Mouse (Mus musculus) cerebellum, adult 9-11 months (tissue): Measurements from ENCODE around the gene Gm3149.
"Not testable (repeated sequence)": the region's sequence is repeated elsewhere in the genome, so short reads cannot be mapped to it uniquely, and the experiment has no call there.

Source experiments
- DNase-seq: peaks from one replicate; pipeline ENCODE4 v3.0.0; 2022

The Gm3149 gene

GRCm38 (mm10) chr14:4316983-4317382, at the start of gene Gm3149:
Gene Gm3149, plus strand, starts transcription at chr14:4317283.
- DNase-seq = not testable (repeated sequence)

GRCm38 (mm10) chr14:4269238-4269950, 47.7 kb upstream of the Gm3149 start:
- DNase-seq = not testable (repeated sequence)

DNA sequence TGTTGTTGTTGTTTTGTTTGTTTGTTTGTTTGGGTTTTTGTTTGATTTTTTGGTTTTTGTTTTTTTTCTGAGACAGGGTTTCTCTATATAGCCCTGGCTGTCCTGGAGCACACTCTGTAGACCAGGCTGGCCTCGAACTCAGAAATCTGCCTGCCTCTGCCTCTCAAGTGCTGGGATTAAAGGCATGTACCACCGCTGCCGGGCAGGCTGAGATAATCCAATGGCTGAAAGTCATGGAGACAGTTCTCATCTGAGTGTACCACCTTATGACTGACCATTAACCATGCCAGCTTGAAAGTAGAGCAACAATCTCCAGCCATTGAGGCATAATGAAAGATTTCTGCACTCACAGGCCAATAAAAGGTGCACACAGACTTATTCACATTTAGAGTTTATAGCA, 37.3 kb upstream of the Gm3149 start:
- DNase-seq = not testable (repeated sequence)

- not testable (repeated sequence) for DNase-seq
These were observed 17.5 kb downstream of the Gm3149 start, which contains the start of gene 2610042L04Rik for GRCm38 (mm10) chr14:4334476-4335080. Gene 2610042L04Rik, plus strand, starts transcription at chr14:4334763.

DNA sequence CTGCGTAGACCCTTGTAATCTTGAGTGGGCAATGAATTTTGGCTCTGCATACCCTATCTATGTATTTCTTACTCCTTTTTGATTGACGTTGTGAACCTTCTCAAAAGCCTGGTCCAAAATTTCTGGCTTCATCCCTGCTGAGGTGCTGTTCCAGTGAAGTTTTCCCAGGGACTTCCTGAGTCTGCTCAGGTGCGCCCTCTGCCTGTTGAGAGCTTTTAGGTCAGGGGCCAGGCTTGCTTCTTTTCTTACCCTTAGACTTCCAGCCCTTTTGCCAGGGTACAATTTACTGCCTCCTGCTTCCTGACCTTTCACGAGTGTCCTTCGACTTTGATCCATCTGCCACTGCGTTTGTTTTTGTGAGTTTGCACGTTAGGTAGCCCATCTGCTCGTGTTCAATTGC, 18.4 kb downstream of the Gm3149 start:
- not testable (repeated sequence) for DNase-seq

GRCm38 (mm10) chr14:4368991-4369390, 51.9 kb downstream of the Gm3149 start:
- not testable (repeated sequence) for DNase-seq

- not testable (repeated sequence) for DNase-seq
These were observed 52.6 kb downstream of the Gm3149 start for GRCm38 (mm10) chr14:4369691-4370090.
